Mouse (Mus musculus) kidney, embryonic 16.5 days (tissue): ENCODE results near the gene Nfe2l2. TPM values are rescaled to one million over a fixed set of nuclear protein-coding genes. Genes with fewer than 3 reads are reported as not detected.

Experiments
- ATAC-seq: fragments of 200-750 bp; cut with Nextera tagmentation; 2 replicates; pipeline ENCODE4 v1.8.0; 2017; ENCODE audit warnings: moderate TSS enrichment; ENCODE audit not compliant: low FRiP score, low TSS enrichment
- H3K27ac ChIP-seq: fragments of 300-500 bp; sonication (generic); 2 replicates; pipeline ENCODE4 v1.5.1; 2014; ENCODE audit warnings: low read length
- H3K27me3 ChIP-seq: fragments of 300-500 bp; sonication (generic); 2 replicates; pipeline ENCODE4 v1.6.1; 2014; ENCODE audit warnings: low read length, control low read depth, mixed read lengths; ENCODE audit not compliant: insufficient read depth
- H3K36me3 ChIP-seq: fragments of 300-500 bp; sonication (generic); 2 replicates; pipeline ENCODE4 v1.6.1; 2014; ENCODE audit warnings: low read length, control low read depth, mixed read lengths; ENCODE audit not compliant: insufficient read depth
- H3K4me1 ChIP-seq: fragments of 300-500 bp; sonication (generic); 2 replicates; pipeline ENCODE4 v1.6.1; 2014; ENCODE audit warnings: low read length, control low read depth, mixed read lengths; ENCODE audit not compliant: insufficient read depth
- H3K4me2 ChIP-seq: fragments of 300-500 bp; sonication (generic); replicated peaks from 2 replicates; pipeline ENCODE4 v1.6.1; 2014; ENCODE audit warnings: low read depth, low read length
- H3K4me3 ChIP-seq: fragments of 300-500 bp; sonication (generic); 2 replicates; pipeline ENCODE4 v1.5.1; 2014; ENCODE audit warnings: mild to moderate bottlenecking, low read length
- H3K9ac ChIP-seq: fragments of 300-500 bp; sonication (generic); replicated peaks from 2 replicates; pipeline ENCODE4 v1.6.1; 2014; ENCODE audit warnings: low read length
- H3K9me3 ChIP-seq: fragments of 300-500 bp; sonication (generic); 2 replicates; pipeline ENCODE4 v1.6.1; 2016; ENCODE audit warnings: low read length, control low read depth
- WGBS: fragments of 180-500 bp; shearing (Covaris S2); extraction: QIAGEN DNeasy Blood & Tissue Kit; methylation state at CpG from one replicate; pipeline ENCODE4 v1.1.7; 2014; 5-methylcytosine and 5-hydroxymethylcytosine counted together
- microRNA-seq: library from miRNA; unstranded; fragments of <30 nt; microRNA quantifications from one replicate; pipeline ENCODE4, GENCODE M21; 2016
- polyA plus RNA-seq: library from polyadenylated mRNA; unstranded; fragments of >200 nt; fragmentation: Nextera tagmentation; extraction: Ambion mirVana; gene quantifications from 2 replicates; pipeline ENCODE4 v1.2.1, GENCODE M21; 2015

The Nfe2l2 gene
- polyA plus RNA-seq, 1 experiment from 2014 or later = 87.7 TPM

DNA sequence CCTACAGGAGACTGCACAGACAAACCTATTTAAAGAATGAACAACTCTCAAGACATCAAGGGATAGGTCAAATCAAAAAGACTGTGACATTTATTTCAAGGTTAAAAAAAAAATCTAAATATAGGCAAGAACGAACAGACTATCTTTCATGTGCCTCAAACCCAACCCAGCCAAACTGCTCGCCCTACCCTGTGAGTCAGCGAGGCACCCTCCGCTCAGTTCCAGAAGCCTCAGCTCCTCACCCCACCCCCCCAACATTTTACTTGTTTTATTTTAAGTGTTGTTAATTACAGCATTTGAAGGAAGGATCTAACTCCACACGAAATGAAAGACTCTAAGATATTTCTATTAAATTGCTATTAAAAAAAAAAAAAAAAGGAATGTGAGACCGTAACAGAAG, 73.0 kb downstream of the Nfe2l2 start:
- Histone ChIP-seq H3K27ac (no peak overlapping the region), H3K4me2 (no peak overlapping the region), H3K27me3 (no peaks in the 10 kb centered on the region), H3K9me3 (no peaks in the 10 kb centered on the region), H3K36me3 (no peaks in the 10 kb centered on the region), H3K4me1 (peaks cover 6% of the 10 kb centered on the region; the same call in 1 of the 2 replicates), H3K4me3 (no peak overlapping the region), H3K9ac (no peak overlapping the region)
- WGBS = 64% methylated on average over 6 of the region's 6 CpGs
- no peak for ATAC-seq

DNA sequence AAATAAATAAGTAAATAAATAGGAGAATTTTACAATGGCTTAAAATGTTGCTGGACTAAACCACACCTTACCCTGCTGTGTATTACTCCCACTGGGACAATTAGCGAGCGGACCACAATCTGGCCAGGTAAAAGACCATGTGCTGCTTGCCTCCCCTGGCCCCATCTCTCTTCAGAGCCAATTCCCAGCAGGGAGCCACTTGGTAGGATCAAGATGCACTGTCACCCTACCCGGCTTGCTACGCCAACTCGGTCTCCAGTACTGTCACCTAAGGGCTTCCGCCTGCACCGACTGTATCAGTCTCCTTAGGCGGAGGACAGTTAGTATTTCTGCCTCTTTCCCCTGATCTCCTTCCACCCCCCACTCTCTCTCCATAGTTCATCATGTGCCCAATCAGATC, 76.0 kb downstream of the Nfe2l2 start:
- Histone ChIP-seq H3K27ac (no peak overlapping the region), H3K36me3 (no peaks in the 10 kb centered on the region), H3K4me2 (no peak overlapping the region), H3K4me1 (0 out of 2 replicates have a peak, but pooled peaks cover under 1% of the 10 kb centered on the region), H3K27me3 (no peaks in the 10 kb centered on the region), H3K9me3 (no peaks in the 10 kb centered on the region), H3K4me3 (no peak overlapping the region), H3K9ac (no peak overlapping the region)
- no peak for ATAC-seq
- WGBS = 97% methylated on average over 8 of the region's 8 CpGs

DNA sequence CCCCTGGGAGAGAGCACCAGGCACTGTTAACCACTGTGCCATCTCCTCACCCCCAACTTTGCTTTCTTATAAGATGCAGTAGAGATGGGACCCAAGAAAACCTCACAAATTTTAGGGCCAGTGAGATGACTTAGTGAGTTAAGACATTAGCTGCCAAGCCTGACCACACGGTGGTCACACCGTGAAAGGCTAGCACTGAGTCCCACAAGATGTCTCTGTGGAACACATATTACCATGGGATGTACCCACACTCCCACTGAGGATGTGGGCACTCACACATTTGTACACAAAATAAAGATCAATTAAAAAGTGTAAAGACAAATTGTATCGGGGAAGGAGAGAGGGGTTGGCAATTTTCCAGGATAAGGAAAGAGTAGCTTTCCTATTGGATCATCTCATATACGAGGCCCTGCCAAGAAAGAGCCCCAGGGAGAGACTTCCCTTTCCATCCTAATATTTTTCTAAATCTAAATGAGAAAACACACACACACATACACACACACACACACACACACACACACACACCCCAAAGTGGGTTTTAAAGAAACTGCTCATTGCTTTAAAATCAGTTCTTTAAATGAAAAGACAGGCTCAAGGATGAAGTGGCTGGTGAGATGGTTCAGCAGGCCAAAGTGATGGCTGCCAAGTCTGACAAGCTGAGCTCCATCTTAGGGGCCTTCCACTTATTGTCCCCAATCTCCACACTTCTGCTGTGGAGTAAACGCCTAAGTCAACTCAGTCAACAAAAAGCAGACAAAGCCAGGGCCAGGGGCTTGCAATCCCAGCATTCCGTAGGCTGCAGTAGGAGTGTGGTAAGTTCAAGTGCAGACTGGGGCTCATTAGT, 77.6 kb downstream of the Nfe2l2 start:
- H3K4me3 ChIP-seq = no peak overlapping the region
- no peaks in the 10 kb centered on the region for H3K4me1 ChIP-seq
- 79% methylated on average over 6 of the region's 6 CpGs for WGBS
- no peak overlapping the region for H3K27ac ChIP-seq
- H3K36me3 ChIP-seq = no peaks in the 10 kb centered on the region
- no peak overlapping the region for H3K9ac ChIP-seq
- no peaks in the 10 kb centered on the region for H3K9me3 ChIP-seq
- H3K4me2 ChIP-seq = no peak overlapping the region
- no peak for ATAC-seq
- no peaks in the 10 kb centered on the region for H3K27me3 ChIP-seq

Small RNA genes within 50 kb of the gene (microRNA-seq; reads per million reads assigned to microRNA genes)
- gene Gm24574 = not detected

Other genes with a start within 250 kb of the Nfe2l2 start
- gene Hnrnpa3, start 45.4 kb downstream of the Nfe2l2 start, polyA plus RNA-seq = 281 and 293 TPM in 2 replicates
- 39.2 and 40.0 TPM in 2 replicates for gene Agps, start 127.5 kb upstream of the Nfe2l2 start, polyA plus RNA-seq
- gene Ttc30b, start 233.9 kb upstream of the Nfe2l2 start, polyA plus RNA-seq = 14.0 and 14.4 TPM in 2 replicates